Comparison of ENCODE assay signal across 8 mouse cellular contexts in genomic region chr19:36687843-36688637, GRCm38 (mm10). TPM values are rescaled to one million over a fixed set of nuclear protein-coding genes. Genes with fewer than 3 reads are reported as not detected.
DNase-seq lines count a peak whose midpoint lies in the region; ATAC-seq and TF ChIP-seq lines count a peak whose summit lies in the region.

No protein-coding gene starts in this region.

- peak; percentile 76; the same call in 1 of the 2 replicates for ATAC-seq in midbrain, embryonic 16.5 days
- no peak for ATAC-seq in activated CD4-positive, CD25-positive, alpha-beta regulatory T cell, adult 4 months

- H3K4me3 ChIP-seq in spleen, adult 2 months (ENCODE audit: extremely low read depth, insufficient read depth, insufficient read length) = no peak overlapping the region
- H3K4me3 ChIP-seq in midbrain, embryonic 16.5 days (ENCODE audit: low read depth, low read length) = no peak overlapping the region

- H3K36me3 ChIP-seq in spleen, adult 2 months (ENCODE audit: control insufficient read depth, insufficient read depth, low read length) = no peaks in the 10 kb centered on the region
- no peaks in the 10 kb centered on the region for H3K36me3 ChIP-seq in midbrain, embryonic 16.5 days (ENCODE audit: control insufficient read depth, insufficient read depth, low read length)

- H3K27me3 ChIP-seq in spleen, adult 2 months (ENCODE audit: control insufficient read depth, insufficient read depth, low read length) = no peaks in the 10 kb centered on the region
- no peaks in the 10 kb centered on the region for H3K27me3 ChIP-seq in midbrain, embryonic 16.5 days (ENCODE audit: control insufficient read depth, insufficient read depth, low read depth, low read length)

- peak overlapping the region; percentile 38; the same call in 1 of the 2 replicates for H3K27ac ChIP-seq in spleen, adult 2 months (ENCODE audit: insufficient read depth, low read length)
- H3K27ac ChIP-seq in midbrain, embryonic 16.5 days (ENCODE audit: low read length) = no peak overlapping the region

- WGBS in spleen, adult 2 months = 81% methylated on average over 8 of the region's 8 CpGs
- 60% methylated on average over 8 of the region's 8 CpGs for WGBS in midbrain, embryonic 16.5 days

- no peaks in the 10 kb centered on the region for H3K9me3 ChIP-seq in midbrain, embryonic 16.5 days (replicated peaks; ENCODE audit: control insufficient read depth, low read length, poor library complexity, severe bottlenecking)

- no peak overlapping the region for H3K9ac ChIP-seq in midbrain, embryonic 16.5 days (ENCODE audit: low read depth, low read length)

- TF ChIP-seq POLR2A in spleen, adult 2 months (IDR thresholded peaks at IDR 0.05; ENCODE audit: low read depth, low read length) = no peak

- no peak for DNase-seq in spleen, adult 2 months (ENCODE audit: low read depth in 1 of 2, low spot score in 2 of 2)
- DNase-seq in spleen, adult 18-20 months = no peak
- DNase-seq in frontal cortex, postnatal 10 days (ENCODE audit: low spot score in 2 of 2) = peak; percentile 26 to 35
- peak; percentile 67 to 78 for DNase-seq in heart, postnatal 36 days
- peak; percentile 40 to 61 for DNase-seq in left cerebral cortex, postnatal 25 days (ENCODE audit: low spot score in 2 of 2)
- no peak for DNase-seq in B cell, adult 2 months

- H3K4me2 ChIP-seq in midbrain, embryonic 16.5 days (ENCODE audit: low read length) = no peak overlapping the region

- H3K4me1 ChIP-seq in spleen, adult 2 months (ENCODE audit: control insufficient read depth, insufficient read depth, insufficient read length) = no peaks in the 10 kb centered on the region; the same call in 1 of the 2 replicates
- H3K4me1 ChIP-seq in midbrain, embryonic 16.5 days (ENCODE audit: control insufficient read depth, insufficient read depth, low read length) = peaks cover 5% of the 10 kb centered on the region

- intact Hi-C loops in heart, postnatal 36 days (cut with DNase I) = no loop called here
- intact Hi-C loops in left cerebral cortex, postnatal 25 days (cut with DNase I) = no loop called here

- no peak for TF ChIP-seq CTCF in spleen, adult 2 months (IDR thresholded peaks at IDR 0.05; ENCODE audit: extremely low read depth, insufficient read depth, insufficient read length, insufficient replicate concordance)

RNA-seq across cellular contexts. Expression of gene Ppp1r3c, which starts 48.4 kb away (rescaled TPM):
- polyA plus RNA-seq in spleen, adult 2 months (2012; rRNA removed) = 0.42 and 0.94 TPM in 2 replicates
- 100 to 1,000 TPM in 1 of 2 experiments, 10 to 100 TPM in 1; 65.8 to 116 TPM for total RNA-seq in heart, postnatal 36 days (2021)
- 10 to 100 TPM; 43.3 to 56.0 TPM for total RNA-seq in left cerebral cortex, postnatal 25 days (2021)
- polyA plus RNA-seq in midbrain, embryonic 16.5 days (2015; fragmentation: Nextera tagmentation; extraction: Ambion mirVana) = 15.4 and 18.3 TPM in 2 replicates
- polyA plus RNA-seq in activated CD4-positive, CD25-positive, alpha-beta regulatory T cell, adult 4 months (2017; shearing (Covaris generic)) = not detected

Comparison
In these comparisons a context has a peak if more than half of its experiments do, and no peak if none do; other contexts are left out.
1. DNase-seq: peak in frontal cortex, postnatal 10 days (2 of 2), heart, postnatal 36 days (2 of 2) and left cerebral cortex, postnatal 25 days (2 of 2); none in spleen, adult 2 months (0 of 2), spleen, adult 18-20 months (0 of 2) and B cell, adult 2 months (0 of 2).